Mouse (Mus musculus): ENCODE measurements at regions not wholly inside any gene's neighbourhood (a gene's known extent, or its start where the extent isn't known, plus 50 kb on each side); places are given as distances from the start of the nearest gene placed in this dataset.
"Not testable (repeated sequence)": the region's sequence is repeated elsewhere in the genome, so short reads cannot be mapped to it uniquely, and the experiment has no call there.

DNA sequence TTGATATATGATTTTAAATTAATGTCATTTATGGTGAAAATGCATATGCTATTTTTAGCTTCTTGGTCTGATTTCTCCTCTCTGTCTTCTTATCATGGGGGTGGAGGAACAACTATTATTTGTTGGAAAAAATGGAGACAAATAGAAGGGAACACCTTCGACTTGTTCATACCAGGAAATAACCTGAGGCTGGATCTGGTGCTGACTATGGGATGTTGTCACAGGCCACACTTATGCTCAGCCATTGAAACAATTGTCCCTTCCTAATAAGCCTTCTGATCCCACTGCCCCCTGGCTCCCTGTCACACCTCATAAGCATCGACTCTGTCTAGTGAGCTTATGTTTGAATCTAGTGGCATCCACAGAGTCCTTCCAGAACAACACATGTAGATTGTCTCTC is 210.3 kb upstream of the Irx2 start:
- Histone ChIP-seq H3K4me3 (no peak overlapping the region), H3K27ac (no peak overlapping the region)
- intact Hi-C loops (cut with DNase I): no loop called here
- no peak for TF ChIP-seq CTCF (IDR thresholded peaks at IDR 0.05)
- no peak for DNase-seq

- no peak for TF ChIP-seq CTCF (IDR thresholded peaks at IDR 0.05)
- Histone ChIP-seq H3K4me3 (no peak overlapping the region), H3K27ac (no peak overlapping the region)
- intact Hi-C loops (cut with DNase I): no loop called here
- no peak for DNase-seq
Measured at GRCm38 (mm10) chr13:72419532-72419931, 209.1 kb upstream of the Irx2 start.

GRCm38 (mm10) chr13:72425917-72426316 is 202.7 kb upstream of the Irx2 start:
- DNase-seq: no peak
- Histone ChIP-seq H3K4me3 (no peak overlapping the region), H3K27ac (no peak overlapping the region)
- intact Hi-C loops (cut with DNase I): no loop called here
- no peak for TF ChIP-seq CTCF (IDR thresholded peaks at IDR 0.05)

DNA sequence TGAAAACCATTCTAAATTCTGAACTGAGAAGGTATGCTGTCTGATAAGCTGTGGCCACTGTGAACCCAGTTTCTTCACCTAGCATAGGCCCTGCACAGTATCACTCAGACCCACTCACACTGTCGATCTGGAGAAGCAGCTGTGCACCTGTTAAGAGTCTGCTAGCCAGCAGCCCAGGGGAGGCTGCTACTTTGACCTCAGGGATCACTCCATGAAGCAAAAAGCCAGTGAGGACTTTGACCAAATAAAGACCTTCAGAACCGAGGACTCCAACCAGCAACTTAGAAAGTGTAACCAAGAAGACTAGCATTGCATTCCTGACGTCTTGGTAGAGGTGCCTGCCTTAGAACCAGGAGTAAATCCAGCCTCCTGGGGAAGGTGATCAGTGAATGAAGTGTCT is 183.3 kb upstream of the Irx2 start:
- no peak overlapping the region for H3K4me3 ChIP-seq
- TF ChIP-seq CTCF (IDR thresholded peaks at IDR 0.05): no peak
- no peak for DNase-seq
- H3K27ac ChIP-seq: no peak overlapping the region
- intact Hi-C loops (cut with DNase I): no loop called here

DNA sequence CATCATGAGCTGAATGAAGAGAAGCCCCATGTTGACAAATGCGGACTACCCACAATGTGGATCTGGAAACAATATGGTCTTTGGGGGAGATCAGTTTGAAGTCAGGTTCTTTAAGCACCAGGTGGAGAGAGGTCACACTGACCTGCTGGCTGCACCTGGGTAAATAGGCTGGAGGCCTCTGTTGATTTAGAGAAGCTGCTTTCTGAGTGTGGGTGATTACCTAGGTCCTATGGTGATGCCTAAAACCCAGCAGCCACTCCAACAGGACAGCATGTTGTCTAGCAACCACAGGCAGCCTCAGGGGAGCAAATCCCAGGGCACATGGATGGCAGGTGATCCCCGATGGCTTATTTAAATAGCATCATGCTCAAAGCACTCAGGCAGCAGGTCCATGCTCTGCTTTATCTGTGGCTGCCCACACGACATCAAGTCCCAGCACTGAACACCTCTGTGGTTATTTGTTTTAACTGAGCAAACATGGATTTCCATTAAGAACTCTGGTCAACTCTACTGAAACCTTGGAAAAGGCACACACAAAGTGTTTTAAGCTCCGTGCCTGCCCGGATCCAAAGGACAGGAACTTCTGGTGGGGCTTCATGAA is 180.1 kb upstream of the Irx2 start:
- no peak for DNase-seq
- Histone ChIP-seq H3K4me3 (no peak overlapping the region), H3K27ac (no peak overlapping the region)
- TF ChIP-seq CTCF (IDR thresholded peaks at IDR 0.05): no peak
- intact Hi-C loops (cut with DNase I): no loop called here

DNA sequence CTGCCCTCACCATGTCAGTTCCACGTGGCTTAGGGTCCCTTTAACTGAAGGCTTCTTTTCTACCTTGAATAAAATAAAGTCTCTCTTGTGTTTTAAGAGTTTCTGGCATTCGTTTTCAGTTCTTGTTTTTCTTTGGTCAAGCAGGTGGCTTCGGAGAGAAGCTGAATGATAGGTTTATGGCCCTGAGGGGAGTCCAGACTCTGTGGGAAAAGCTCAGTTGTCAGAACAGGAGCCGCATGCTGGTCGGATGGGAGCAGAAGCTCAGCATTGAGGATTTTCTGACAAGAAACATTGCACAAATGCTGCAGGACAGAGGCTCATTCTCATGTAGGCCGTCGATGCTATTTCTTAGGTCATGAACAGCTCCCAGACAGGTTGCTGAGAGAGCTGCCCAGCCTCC is 133.3 kb upstream of the Irx2 start:
- no peak for TF ChIP-seq CTCF (IDR thresholded peaks at IDR 0.05)
- intact Hi-C loops (cut with DNase I): no loop called here
- no peak for DNase-seq
- Histone ChIP-seq H3K27ac (no peak overlapping the region), H3K4me3 (no peak overlapping the region)

DNA sequence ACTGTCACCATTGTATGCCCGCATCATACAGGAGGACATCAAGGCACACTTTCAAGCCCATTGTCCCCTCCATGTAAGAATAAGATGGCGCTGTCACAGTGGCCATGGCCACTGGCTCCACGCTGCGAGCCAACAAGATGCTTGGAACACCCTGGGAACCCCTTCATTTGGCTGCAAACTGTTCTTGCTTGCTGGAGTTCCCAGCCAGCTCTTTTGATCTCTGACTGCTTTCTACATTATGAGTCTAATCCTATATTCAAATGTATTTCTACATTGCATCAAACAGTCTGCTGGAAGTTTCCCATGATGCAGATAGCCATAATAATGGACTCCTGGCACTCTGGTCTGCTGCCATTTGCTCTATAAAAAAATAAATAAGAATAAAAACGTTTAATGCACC is 131.6 kb upstream of the Irx2 start:
- no peak for DNase-seq
- TF ChIP-seq CTCF (IDR thresholded peaks at IDR 0.05): no peak
- intact Hi-C loops (cut with DNase I): no loop called here
- Histone ChIP-seq H3K27ac (no peak overlapping the region), H3K4me3 (no peak overlapping the region)

GRCm38 (mm10) chr13:72497521-72497920 is 131.1 kb upstream of the Irx2 start:
- Histone ChIP-seq H3K4me3 (no peak overlapping the region), H3K27ac (no peak overlapping the region)
- no peak for TF ChIP-seq CTCF (IDR thresholded peaks at IDR 0.05)
- intact Hi-C loops (cut with DNase I): no loop called here
- no peak for DNase-seq

GRCm38 (mm10) chr13:72505954-72506353 is 122.7 kb upstream of the Irx2 start:
- intact Hi-C loops (cut with DNase I): no loop called here
- no peak overlapping the region for H3K4me3 ChIP-seq
- DNase-seq: no peak
- no peak for TF ChIP-seq CTCF (IDR thresholded peaks at IDR 0.05)
- H3K27ac ChIP-seq: no peak overlapping the region

GRCm38 (mm10) chr13:72538633-72539032 is 90.0 kb upstream of the Irx2 start:
- no peak for TF ChIP-seq CTCF (IDR thresholded peaks at IDR 0.05)
- intact Hi-C loops (cut with DNase I): no loop called here
- DNase-seq: no peak
- H3K4me3 ChIP-seq: no peak overlapping the region
- H3K27ac ChIP-seq: no peak overlapping the region

DNA sequence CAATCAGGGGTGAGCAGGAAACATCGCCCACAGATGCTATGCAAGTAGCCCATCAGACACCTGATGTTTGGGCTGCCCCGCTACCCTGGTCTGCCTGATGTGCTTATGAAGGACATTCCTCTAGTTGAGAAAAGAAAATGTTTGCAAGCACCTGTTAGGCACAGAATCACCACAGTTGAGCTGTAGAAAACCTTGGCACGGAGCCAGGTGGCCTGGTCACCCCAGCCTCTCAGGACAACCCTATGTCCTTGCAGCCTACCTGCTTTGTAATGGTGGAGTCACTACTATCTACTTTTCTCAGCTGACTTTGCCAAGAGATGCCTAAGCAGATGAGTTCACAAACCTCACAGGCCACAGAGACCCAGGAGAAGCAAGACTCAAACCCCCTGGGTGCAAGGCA is 86.9 kb upstream of the Irx2 start:
- TF ChIP-seq CTCF (IDR thresholded peaks at IDR 0.05): no peak
- H3K4me3 ChIP-seq: no peak overlapping the region
- intact Hi-C loops (cut with DNase I): no loop called here
- DNase-seq: no peak
- H3K27ac ChIP-seq: no peak overlapping the region

DNA sequence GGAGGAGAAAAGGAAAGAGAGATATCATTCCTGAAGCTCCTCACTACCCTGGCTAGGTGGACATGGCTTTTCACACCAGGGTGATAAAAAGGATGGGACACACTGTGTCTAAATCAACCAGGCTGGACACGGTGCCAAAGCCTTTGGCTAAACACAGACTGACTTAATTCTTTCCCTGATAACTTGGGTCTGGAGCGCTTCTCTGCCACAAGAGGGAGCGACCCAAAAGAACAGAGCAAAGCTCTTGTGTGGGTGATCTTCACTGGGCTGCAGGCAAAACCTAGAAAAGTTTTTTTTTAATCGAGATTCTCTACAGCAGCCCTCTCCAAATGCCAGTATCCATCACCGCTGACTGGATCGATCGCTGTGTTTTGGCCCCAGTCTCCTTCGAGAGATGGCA is 70.7 kb upstream of the Irx2 start:
- no peak for DNase-seq
- intact Hi-C loops (cut with DNase I): no loop called here
- H3K4me3 ChIP-seq: no peak overlapping the region
- no peak for TF ChIP-seq CTCF (IDR thresholded peaks at IDR 0.05)
- H3K27ac ChIP-seq: no peak overlapping the region

DNA sequence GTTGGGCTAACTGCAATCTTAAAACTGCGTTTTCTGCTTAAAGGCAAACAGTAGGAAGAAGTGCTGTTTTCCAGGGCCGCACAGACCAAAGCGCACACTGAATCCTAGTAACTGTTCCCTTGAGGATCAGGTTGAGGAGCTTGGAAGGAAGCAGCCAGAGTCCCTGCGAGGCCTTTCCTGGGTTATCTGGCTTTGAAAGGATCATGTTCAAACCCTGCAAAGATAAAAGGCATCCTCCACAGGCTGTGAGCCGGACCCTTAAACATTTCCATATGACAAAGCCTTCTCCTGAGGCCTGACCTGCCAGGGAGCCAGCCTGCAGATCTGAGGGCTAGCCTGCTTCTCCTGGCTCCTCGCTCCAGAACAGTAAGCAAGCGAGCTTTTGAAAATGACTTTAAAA is 56.7 kb upstream of the Irx2 start:
- Histone ChIP-seq H3K4me3 (no peak overlapping the region), H3K27ac (no peak overlapping the region)
- no peak for DNase-seq
- no peak for TF ChIP-seq CTCF (IDR thresholded peaks at IDR 0.05)
- intact Hi-C loops (cut with DNase I): no loop called here

GRCm38 (mm10) chr13:72572846-72573245 is 55.8 kb upstream of the Irx2 start:
- H3K27ac ChIP-seq: no peak overlapping the region
- intact Hi-C loops (cut with DNase I): no loop called here
- no peak overlapping the region for H3K4me3 ChIP-seq
- no peak for DNase-seq
- no peak for TF ChIP-seq CTCF (IDR thresholded peaks at IDR 0.05)

DNA sequence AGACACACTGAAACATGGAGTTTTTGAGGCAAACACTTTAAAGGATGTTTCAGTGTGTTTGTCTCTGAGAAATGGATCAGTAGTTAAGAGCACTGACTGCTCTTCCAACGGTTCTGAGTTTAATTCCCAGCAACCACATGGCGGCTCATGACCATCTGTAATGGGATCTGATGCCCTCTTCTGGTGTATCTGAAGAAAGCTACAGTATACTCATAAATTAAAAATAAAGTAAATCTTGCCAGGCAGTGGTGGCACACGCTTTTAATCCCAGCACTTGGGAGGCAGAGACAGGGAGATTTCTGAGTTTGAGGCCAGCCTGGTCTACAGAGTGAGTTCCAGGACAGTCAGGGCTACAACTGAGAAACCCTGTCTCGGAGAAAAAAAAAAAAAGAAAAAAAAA is 54.5 kb upstream of the Irx2 start:
- H3K27ac ChIP-seq; H3K4me3 ChIP-seq; DNase-seq; intact Hi-C loops (cut with DNase I): not testable (repeated sequence)

Measured in gastrocnemius, adult 2 months (tissue).